In the genomic region with DNA sequence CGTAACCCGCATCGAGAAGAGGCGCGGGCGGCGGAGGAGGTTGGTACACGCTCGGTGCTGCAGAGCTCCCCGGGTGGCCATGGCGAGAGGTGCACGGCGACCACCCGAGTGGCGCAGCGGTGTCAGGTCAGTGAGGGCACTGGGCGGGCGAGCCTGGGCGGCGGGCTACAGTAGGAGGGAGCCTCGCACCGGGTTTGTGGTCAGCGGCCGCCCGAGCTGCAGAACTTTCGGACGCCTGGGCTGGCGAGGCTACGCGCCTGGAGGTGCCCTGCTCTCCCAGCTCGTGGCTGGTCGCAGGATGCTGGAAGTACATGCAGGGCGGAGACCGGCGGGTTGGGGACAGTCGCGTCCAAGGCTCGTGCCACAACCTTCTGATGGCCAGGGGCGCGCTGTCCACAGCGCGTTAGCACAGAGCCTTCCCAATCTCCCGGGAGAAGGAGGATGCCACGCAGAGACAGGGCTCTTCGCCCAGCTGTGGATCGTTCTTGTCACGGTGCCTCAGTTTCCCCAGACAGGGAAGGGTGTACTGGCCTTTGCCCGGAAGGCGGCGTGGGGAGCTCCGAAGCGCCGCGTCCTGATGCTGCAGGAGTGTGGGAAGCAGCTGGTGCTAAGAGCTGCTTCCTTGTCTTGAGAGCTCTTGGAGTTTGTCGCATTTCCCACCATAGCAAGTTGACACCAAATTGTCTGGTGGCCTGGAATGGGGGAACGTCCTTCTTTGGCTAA, we compare ENCODE assay signal across 8 mouse cellular contexts. TPM values are rescaled to one million over a fixed set of nuclear protein-coding genes. Genes with fewer than 3 reads are reported as not detected.
DNase-seq lines count a peak whose midpoint lies in the region; ATAC-seq lines count a peak whose summit lies in the region.

No protein-coding gene starts in this region.

- peak; percentile 31 to 49 for DNase-seq in left cerebral cortex, adult 18-20 months (ENCODE audit: low spot score in 2 of 2)
- DNase-seq in left cerebral cortex, postnatal 4 days: no peak
- peak; percentile 50 for DNase-seq in R1 (ENCODE audit: low read depth, low spot score)
- DNase-seq in left cerebral cortex, adult 8-10 months (ENCODE audit: low spot score in 2 of 2): peak; percentile 28 to 31
- peak; percentile 95 for DNase-seq in midbrain, embryonic 11.5 days (ENCODE audit: low spot score, missing footprints)

- peaks cover 24% of the 10 kb centered on the region; the same call in 1 of the 2 replicates for H3K4me1 ChIP-seq in forebrain, embryonic 12.5 days
- peaks cover 12% of the 10 kb centered on the region; the same call in 1 of the 2 replicates for H3K4me1 ChIP-seq in midbrain, embryonic 11.5 days (ENCODE audit: control insufficient read depth, insufficient read depth, low read length)

- peak overlapping the region; percentile 46; the same call in 1 of the 2 replicates for H3K27ac ChIP-seq in forebrain, embryonic 12.5 days
- H3K27ac ChIP-seq in midbrain, embryonic 11.5 days (ENCODE audit: low read depth, low read length): no peak overlapping the region; the same call in 1 of the 2 replicates

- no peaks in the 10 kb centered on the region for H3K36me3 ChIP-seq in forebrain, embryonic 12.5 days (replicated peaks)
- no peaks in the 10 kb centered on the region for H3K36me3 ChIP-seq in midbrain, embryonic 11.5 days (ENCODE audit: control insufficient read depth, insufficient read depth, low read length)

- under 1% methylated on average over 56 of the region's 56 CpGs for WGBS in forebrain, embryonic 12.5 days
- under 1% methylated on average over 54 of the region's 56 CpGs for WGBS in midbrain, embryonic 11.5 days

- peak overlapping the region; percentile 97 for H3K4me2 ChIP-seq in forebrain, embryonic 12.5 days
- H3K4me2 ChIP-seq in midbrain, embryonic 11.5 days: peak overlapping the region; percentile 97

- H3K9me3 ChIP-seq in forebrain, embryonic 12.5 days: no peaks in the 10 kb centered on the region
- H3K9me3 ChIP-seq in midbrain, embryonic 11.5 days (ENCODE audit: control insufficient read depth, low read length): no peaks in the 10 kb centered on the region

- ATAC-seq in forebrain, embryonic 12.5 days (ENCODE audit: low FRiP score): peak; percentile 22
- ATAC-seq in midbrain, embryonic 11.5 days (ENCODE audit: low FRiP score): peak; percentile 91
- no peak for ATAC-seq in erythroid progenitor cell, adult 5-6 weeks (replicated peaks; ENCODE audit: low FRiP score, poor library complexity, severe bottlenecking)
- ATAC-seq in CD4-positive, CD25-positive, alpha-beta regulatory T cell, adult 4 months: no peak

- H3K9ac ChIP-seq in forebrain, embryonic 12.5 days: peak overlapping the region; percentile 66
- peak overlapping the region; percentile 67 for H3K9ac ChIP-seq in midbrain, embryonic 11.5 days (ENCODE audit: low read length)

- peak overlapping the region; percentile 70 for H3K4me3 ChIP-seq in forebrain, embryonic 12.5 days (replicated peaks)
- peak overlapping the region; percentile 54 for H3K4me3 ChIP-seq in midbrain, embryonic 11.5 days (ENCODE audit: low read depth, low read length)

- peaks cover 22% of the 10 kb centered on the region for H3K27me3 ChIP-seq in forebrain, embryonic 12.5 days
- peaks cover 12% of the 10 kb centered on the region for H3K27me3 ChIP-seq in midbrain, embryonic 11.5 days (ENCODE audit: control insufficient read depth, insufficient read depth, low read length)

- intact Hi-C loops in left cerebral cortex, postnatal 4 days (cut with DNase I): loop anchor here (5.0 kb wide), 1 partner anchor 234 kb away; no protein-coding TSS in a partner anchor

RNA-seq across cellular contexts. Expression of gene Mfap3l, which starts 0.5 kb away (rescaled TPM):
- total RNA-seq in left cerebral cortex, adult 18-20 months (2021): 10 to 100 TPM; 52.8 to 55.6 TPM
- 10 to 100 TPM; 25.4 to 25.9 TPM for total RNA-seq in left cerebral cortex, postnatal 4 days (2021)
- 1.4 TPM in 2 replicates for polyA plus RNA-seq in forebrain, embryonic 12.5 days (2016; fragmentation: Nextera tagmentation; extraction: Ambion mirVana)
- 10 to 100 TPM; 56.4 to 59.5 (median 56.5) TPM for total RNA-seq in left cerebral cortex, adult 8-10 months (2022)
- 1.8 and 2.1 TPM in 2 replicates for polyA plus RNA-seq in midbrain, embryonic 11.5 days (2014; fragmentation: Nextera tagmentation; extraction: Ambion mirVana)
- 2.1 TPM in 1 of 2 replicates, not detected in the other for total RNA-seq in erythroid progenitor cell, adult 5-6 weeks (2015; ENCODE audit: low replicate concordance)
- total RNA-seq in erythroid progenitor cell, adult 5-6 weeks (2017; ENCODE audit: low replicate concordance): 0.45 and 0.51 TPM in 2 replicates
- polyA plus RNA-seq in CD4-positive, CD25-positive, alpha-beta regulatory T cell, adult 4 months (2017; shearing (Covaris generic)): not detected

Comparison
In these comparisons a context has a peak if more than half of its experiments do, and no peak if none do; other contexts are left out.
1. ATAC-seq: peak in forebrain, embryonic 12.5 days (single experiment) and midbrain, embryonic 11.5 days (single experiment); none in erythroid progenitor cell, adult 5-6 weeks (single experiment) and CD4-positive, CD25-positive, alpha-beta regulatory T cell, adult 4 months (single experiment).
2. RNA of gene Mfap3l, which starts 0.5 kb away (total RNA-seq): 56.4 to 59.5 TPM in left cerebral cortex, adult 8-10 months, 52.8 to 55.6 TPM in left cerebral cortex, adult 18-20 months and 25.4 to 25.9 TPM in left cerebral cortex, postnatal 4 days; 0.45 to 2.1 TPM in erythroid progenitor cell, adult 5-6 weeks; every median in the first group is over 4 times any median in the second.